Mouse (Mus musculus) adrenal gland (tissue): ENCODE measurements around the gene Arl6ip1.
"Not testable (repeated sequence)": the region's sequence is repeated elsewhere in the genome, so short reads cannot be mapped to it uniquely, and the experiment has no call there.

ENCODE experiments used
- intact Hi-C: fragments of 180-260 bp; cut with DNase I; formaldehyde crosslinking; loops from one replicate; pipeline ENCODE4 v1.15.1; 2025
- long read RNA-seq, 2 experiments: library from polyadenylated mRNA; unstranded; transcript quantifications; one replicate each; pipeline ENCODE4 v2.0.0; 2020; ENCODE audit warnings: borderline replicate concordance in 1 of 2; ENCODE audit not compliant: insufficient replicate concordance in 1 of 2

The Arl6ip1 gene
- long read RNA-seq, experiment 1, transcript Arl6ip1-201 (6 exons, 2,171 nt) = major isoform, 274 of 290 reads
- long read RNA-seq, experiment 1, partial matches to known transcripts = 6 of 290 reads
- long read RNA-seq, experiment 1, other reads (novel, unspliced or antisense) = 9 of 290 reads
- long read RNA-seq, experiment 2, transcript Arl6ip1-201 (6 exons, 2,171 nt) = major isoform, 319 of 329 reads
- long read RNA-seq, experiment 2, partial matches to known transcripts = 3 of 329 reads
- long read RNA-seq, experiment 2, other reads (novel, unspliced or antisense) = 6 of 329 reads

DNA sequence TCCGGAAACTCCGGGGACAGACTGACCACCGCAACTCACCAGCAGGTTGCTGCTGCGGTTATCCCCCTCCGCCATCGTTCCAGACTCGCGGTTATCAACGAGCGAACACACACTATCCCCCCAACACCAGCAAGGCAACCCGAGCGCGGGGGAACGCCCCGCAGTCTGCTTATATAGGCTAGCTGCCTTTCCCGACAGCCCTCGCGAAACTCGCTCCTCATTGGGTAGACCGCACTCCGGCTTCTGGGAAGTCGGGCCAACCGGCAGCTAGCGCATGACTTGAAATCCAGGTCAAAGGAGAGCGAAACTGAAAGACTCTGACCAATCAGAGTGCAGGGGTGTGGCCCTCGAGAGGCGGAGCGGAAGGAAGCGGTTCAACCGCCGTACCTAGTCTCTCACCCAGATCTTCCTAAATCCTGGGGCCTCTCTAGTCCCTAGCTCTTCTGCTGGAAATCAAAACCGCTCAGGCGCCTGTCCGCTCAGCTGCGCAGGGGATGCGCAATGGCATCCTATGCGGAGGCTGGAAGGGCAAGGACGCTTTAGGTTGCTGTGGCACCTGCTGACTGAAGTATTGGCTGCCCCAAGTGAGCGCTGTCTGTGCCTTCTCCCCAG, at the start of gene Arl6ip1:
TSS of gene Arl6ip1 (minus strand) at position 233 of the 612 bp plus-strand sequence.
- intact Hi-C loops = loop anchor here (10.0 kb wide), 1 partner anchor 405 kb away; the partner anchor contains the start of gene Coq7

- intact Hi-C loops = no loop called here
Observed at GRCm38 (mm10) chr7:118175821-118176355, 46.4 kb upstream of the Arl6ip1 start.

GRCm38 (mm10) chr7:118170125-118170524, 40.7 kb upstream of the Arl6ip1 start:
- intact Hi-C loops = not testable (repeated sequence)

DNA sequence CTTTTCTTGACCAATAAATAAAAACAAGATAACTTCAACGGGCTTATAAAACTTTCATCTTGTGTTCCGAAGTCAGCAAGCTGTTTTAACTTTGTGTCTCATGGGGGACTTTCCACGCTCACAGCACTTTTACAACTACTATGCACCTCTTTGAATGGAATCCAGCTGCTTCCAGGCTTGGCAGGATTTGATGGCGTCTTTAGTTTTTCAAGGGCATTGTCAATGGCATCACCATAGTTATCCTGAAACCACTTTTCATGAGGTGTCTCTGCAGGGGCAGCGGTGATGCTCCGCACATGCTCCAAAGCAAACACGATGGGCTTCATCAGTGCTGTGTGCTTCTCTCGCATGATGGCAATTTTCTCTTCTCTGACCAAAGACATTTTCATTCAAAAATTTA, 33.5 kb upstream of the Arl6ip1 start:
- intact Hi-C loops = loop anchor here (10.0 kb wide), 1 partner anchor 132 kb away; no protein-coding TSS in a partner anchor

DNA sequence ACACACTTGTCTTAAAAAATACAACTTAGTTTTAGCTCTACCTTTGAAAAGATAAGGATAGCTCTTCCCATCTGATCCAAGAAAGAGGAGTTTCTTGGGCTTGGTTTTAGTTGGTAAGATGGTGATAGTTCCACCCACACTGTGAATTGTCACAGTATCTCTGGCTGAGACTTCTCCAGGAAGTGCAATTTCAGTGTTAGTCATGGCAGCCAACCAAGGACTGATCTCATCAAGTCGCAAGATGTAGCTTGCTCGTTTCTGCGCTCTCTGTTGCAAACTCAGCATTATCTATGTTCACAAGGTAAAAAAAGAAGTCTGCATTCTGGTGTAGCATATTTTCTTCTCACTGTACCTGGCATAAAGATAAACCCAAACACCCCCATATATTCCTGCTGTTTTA, 30.7 kb upstream of the Arl6ip1 start:
- intact Hi-C loops = loop anchor here (10.0 kb wide), 1 partner anchor 135 kb away; no protein-coding TSS in a partner anchor

DNA sequence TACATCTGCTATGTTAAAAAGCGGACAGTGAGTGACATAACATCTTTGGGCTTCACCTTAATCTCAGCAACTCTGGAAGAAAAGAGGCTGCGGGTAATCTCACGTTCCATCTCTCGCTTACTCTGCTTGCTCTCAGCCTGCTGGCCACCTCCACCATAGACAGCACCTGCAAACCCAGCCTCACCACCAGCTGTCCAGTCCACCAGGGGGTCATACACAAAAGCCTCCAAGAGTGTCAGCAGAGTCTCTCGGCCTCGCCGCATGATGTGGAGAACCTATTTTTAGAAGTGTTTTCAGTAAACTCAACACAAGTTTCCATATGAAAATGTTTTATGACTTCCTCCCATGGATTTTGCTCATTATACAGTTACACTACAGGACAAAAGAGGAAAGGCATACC, 27.0 kb upstream of the Arl6ip1 start:
- intact Hi-C loops = no loop called here

DNA sequence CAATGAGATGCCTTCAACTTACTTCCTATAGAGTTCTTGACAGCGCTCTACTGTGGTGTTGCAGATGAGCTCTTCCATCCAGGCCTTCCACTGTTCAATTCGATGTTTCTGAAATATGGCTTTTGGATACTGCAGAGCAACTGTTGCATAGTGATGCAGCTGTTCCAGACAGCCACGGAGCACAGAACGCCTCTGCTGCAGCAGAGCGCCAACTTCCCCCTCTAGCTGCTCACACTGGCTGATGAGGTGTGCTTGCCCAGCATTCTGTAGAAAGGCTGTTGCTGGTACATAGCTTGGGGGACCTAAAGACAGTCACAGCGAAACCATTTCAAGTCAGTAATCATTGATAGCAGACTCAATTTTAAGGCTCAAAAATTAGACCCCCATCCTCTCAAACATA, 24.7 kb upstream of the Arl6ip1 start:
- intact Hi-C loops = no loop called here

DNA sequence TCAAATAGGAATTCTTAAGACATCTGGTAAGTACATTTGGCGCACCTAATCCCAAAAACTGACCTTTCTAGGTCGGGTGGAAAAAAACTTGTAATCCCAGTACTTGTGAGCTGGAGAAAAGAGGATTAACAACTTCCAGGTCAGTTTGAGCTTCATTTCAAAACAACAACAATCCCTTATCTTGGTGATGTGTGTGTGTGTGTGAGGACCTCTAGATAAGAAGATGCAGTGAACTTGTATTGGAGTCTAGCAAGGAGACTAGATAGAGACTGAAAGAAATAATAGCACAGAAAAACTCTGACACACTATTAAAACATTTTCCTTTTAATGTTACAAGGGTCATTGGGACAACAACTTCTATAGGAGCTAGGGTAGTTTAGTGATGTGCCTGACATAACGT, 14.1 kb upstream of the Arl6ip1 start:
- intact Hi-C loops = no loop called here

DNA sequence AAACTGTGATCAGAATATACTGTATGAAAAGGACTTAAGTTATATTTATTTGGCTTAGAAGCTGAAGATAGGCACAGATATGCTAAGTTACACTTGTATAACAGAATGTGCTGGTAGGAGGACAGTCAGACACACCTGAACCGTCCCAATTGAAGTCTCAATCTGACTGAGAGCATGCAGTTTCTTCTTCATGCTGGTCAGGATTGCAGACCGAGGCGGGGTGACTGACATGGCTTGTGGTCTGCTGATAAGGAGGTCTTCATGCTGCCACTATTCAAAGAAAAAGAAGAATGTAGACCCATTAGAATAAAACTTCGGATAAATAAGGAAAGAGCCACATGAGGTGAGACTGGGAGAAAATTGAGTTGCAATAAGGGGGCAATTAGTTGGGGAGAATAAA, 13.7 kb upstream of the Arl6ip1 start:
- intact Hi-C loops = no loop called here

DNA sequence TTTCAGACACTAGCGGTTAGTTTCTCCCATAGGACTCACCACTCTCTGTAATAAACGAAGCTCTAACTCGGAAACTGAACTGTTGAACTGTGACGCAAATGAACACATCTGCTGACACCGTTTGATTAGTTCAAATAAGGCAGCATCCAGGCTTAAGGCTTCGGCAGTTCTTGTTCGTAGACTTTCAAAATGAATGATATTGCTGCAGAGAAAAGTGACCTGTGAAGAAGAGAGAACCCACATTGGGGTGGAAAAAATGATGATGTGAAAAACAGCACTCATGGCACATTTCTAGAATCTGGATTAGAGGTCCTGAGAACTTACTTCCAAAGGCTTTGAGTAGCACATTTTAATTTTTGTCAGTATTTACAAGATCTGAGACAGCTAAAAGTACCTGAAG, 11.8 kb upstream of the Arl6ip1 start:
- intact Hi-C loops = no loop called here

DNA sequence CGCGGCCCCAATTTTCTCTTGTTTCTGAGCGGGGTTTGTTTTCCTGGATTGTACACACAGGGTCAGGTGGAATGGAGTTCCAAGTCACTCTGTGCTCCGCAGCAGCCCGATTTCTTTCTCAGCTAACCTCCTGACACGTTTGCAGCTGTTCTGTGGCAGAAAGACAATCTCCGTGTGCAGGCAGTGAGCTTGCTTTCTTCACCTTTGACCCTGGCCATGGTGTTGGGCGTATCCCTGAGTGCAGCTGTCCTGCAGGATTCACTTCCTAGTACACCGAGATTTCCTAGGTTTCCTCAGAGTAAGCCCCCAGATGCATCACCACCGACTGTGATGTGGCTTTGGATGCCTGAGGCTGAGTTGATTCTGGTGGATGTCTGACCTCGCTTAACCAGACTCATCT, 5.7 kb upstream of the Arl6ip1 start:
- intact Hi-C loops = no loop called here

GRCm38 (mm10) chr7:118128925-118129429, 485 bp downstream of the Arl6ip1 start:
- intact Hi-C loops = loop anchor here (10.0 kb wide), 1 partner anchor 406 kb away; the partner anchor contains the start of gene Coq7

DNA sequence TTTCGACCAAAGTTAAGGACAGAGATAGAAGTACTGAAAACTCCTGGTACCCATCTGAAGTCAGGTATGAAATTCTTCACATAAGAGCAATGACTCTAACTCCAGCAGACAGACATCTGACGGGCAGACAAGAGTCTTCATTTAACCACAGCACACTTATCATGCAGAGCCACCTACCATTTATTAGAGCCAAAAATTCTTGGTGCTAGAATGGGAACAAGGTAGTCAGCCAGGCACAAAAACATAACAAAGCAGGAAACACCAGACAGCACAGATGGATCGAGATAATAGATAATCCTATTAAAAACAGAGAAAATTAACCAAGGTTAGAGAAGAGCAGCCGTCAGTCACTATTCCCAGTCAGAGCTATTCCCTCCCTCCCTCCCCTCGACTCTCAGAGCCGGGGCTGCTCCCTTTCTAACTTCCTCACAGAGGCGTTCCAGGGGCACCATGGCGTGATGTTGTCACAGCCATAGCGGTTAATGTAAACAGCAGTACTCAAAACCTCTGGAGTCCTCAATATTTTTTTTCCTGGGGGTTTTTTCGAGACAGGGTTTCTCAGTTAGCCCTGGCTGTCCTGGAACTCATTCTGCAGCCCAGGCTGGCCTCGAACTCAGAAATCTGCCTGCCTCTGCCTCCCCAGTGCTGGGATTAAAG, 3.1 kb downstream of the Arl6ip1 start:
- intact Hi-C loops = loop anchor here (10.0 kb wide), 1 partner anchor 408 kb away; the partner anchor contains the start of gene Coq7

- intact Hi-C loops = loop anchor here (10.0 kb wide), 1 partner anchor 409 kb away; the partner anchor contains the start of gene Coq7
Observed at GRCm38 (mm10) chr7:118125736-118126135, 3.7 kb downstream of the Arl6ip1 start.

- intact Hi-C loops = loop anchor here (10.0 kb wide), 1 partner anchor 411 kb away; the partner anchor contains the start of gene Coq7
Observed at GRCm38 (mm10) chr7:118123512-118124411, 5.7 kb downstream of the Arl6ip1 start.

DNA sequence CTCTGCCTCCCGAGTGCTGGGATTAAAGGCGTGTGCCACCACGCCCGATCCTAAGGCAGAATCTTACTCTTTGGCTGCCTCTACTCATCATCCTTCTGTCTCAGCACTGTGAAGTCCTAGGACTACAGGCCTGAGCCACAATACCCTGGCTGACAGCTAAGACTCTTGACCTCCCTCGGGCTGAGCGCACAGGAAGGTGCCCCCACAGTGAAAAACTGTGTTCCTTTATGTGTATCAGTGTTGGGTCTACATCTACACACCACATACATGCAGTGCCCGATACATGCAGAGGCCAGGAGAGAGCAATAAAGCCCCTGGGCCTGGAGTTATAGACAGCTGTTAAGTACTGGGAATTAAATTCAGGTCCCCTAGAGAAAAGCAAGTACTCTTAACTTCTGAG, 7.2 kb downstream of the Arl6ip1 start:
- intact Hi-C loops = loop anchor here (10.0 kb wide), 1 partner anchor 413 kb away; the partner anchor contains the start of gene Coq7

GRCm38 (mm10) chr7:118120654-118121053, 8.8 kb downstream of the Arl6ip1 start:
- intact Hi-C loops = loop anchor here (10.0 kb wide), 1 partner anchor 414 kb away; the partner anchor contains the start of gene Coq7

GRCm38 (mm10) chr7:118119946-118120345, 9.5 kb downstream of the Arl6ip1 start:
- intact Hi-C loops = loop anchor here (10.0 kb wide), 1 partner anchor 415 kb away; the partner anchor contains the start of gene Coq7

DNA sequence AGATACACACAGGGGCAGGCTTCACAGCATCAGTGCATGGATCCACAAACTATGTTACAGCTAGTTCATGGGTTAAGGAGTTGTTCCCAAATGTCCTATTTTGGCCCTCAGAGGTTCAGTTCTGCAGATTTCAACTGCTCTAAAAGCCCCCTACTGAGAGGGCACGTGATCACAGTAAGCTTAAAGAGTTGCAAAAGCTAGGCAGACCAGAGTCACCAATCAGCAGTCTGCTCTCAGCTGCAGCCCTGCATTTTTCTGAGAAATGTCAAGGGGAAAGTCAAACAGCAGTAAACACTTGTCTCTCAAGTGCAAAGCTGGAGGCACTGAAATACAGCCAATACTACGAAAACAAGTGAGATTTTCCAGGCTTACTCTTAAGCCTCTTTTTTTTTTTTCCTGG, 10.3 kb downstream of the Arl6ip1 start:
- intact Hi-C loops = no loop called here

GRCm38 (mm10) chr7:118118426-118118825, 11.0 kb downstream of the Arl6ip1 start:
- intact Hi-C loops = no loop called here
